Mouse (Mus musculus) layer of hippocampus, postnatal 14 days (tissue): ENCODE results near the gene Hoga1. TPM values are rescaled to one million over a fixed set of nuclear protein-coding genes. Genes with fewer than 3 reads are reported as not detected.

Source experiments
- DNase-seq, 2 experiments: peaks; one replicate each; pipeline ENCODE4 v3.0.0; 2021 to 2022; ENCODE audit warnings: low spot score in 2 of 2, mixed read lengths in 1 of 2
- total RNA-seq, 2 experiments: library from RNA; stranded (reverse); gene quantifications; 2 replicates each; pipeline ENCODE4 v1.2.3; 2021

The Hoga1 gene
- total RNA-seq, 2 experiments from 2014 or later = 7.3 to 9.8 TPM

- no peak for DNase-seq
These were observed 73.2 kb downstream of the Hoga1 start for GRCm38 (mm10) chr19:42118596-42118995.

DNA sequence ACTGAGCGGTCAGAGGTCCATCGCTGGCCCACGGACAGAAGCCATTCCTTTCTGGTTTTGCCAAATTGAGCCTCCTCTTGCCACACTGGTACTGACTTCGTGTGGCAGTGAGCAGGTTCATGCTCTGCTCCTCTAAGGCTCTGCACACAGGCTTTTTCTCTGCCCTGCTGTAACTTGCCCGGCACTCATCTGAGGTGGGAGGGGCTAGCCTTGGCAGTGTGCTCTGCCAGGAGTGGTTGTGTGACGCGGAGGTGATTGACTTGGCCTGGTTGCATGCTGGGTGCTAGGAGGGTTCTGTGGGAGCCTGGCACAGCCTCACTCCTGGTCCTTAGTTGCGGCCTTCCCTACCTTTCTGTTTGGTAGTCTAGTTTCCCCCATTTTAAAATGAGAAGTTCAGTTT lies 75.0 kb downstream of the Hoga1 start:
- no peak for DNase-seq

Other genes starting within 250 kb of the Hoga1 start
- 1 to 10 TPM; 3.5 to 4.1 TPM for gene Arhgap19, start 243.6 kb upstream of the Hoga1 start, total RNA-seq
- gene Frat1, start 215.6 kb upstream of the Hoga1 start, total RNA-seq = 10 to 100 TPM; 19.7 to 20.6 TPM
- gene Frat2, start 197.5 kb upstream of the Hoga1 start, total RNA-seq = 10 to 100 TPM; 18.2 to 20.9 TPM
- gene Rrp12, start 149.4 kb upstream of the Hoga1 start, total RNA-seq = 10 to 100 TPM; 33.4 to 34.0 TPM
- gene Pgam1, start 133.7 kb upstream of the Hoga1 start, total RNA-seq = 100 to 1,000 TPM; 569 to 570 TPM
- gene Exosc1, start 112.2 kb upstream of the Hoga1 start, total RNA-seq = 10 to 100 TPM; 26.1 to 26.7 TPM
- gene Zdhhc16, start 112.1 kb upstream of the Hoga1 start, total RNA-seq = 10 to 100 TPM; 53.1 to 56.1 TPM
- gene Mms19, start 64.5 kb upstream of the Hoga1 start, total RNA-seq = 10 to 100 TPM; 29.2 to 37.6 TPM
- gene Ubtd1, start 63.8 kb upstream of the Hoga1 start, total RNA-seq = 10 to 100 TPM; 15.6 to 17.0 TPM
- gene Ankrd2, start 9.6 kb upstream of the Hoga1 start, total RNA-seq = under 1 TPM; 0.30 to 0.45 TPM
- 1 to 10 TPM; 1.3 to 1.5 TPM for gene 4933411K16Rik, start 6.6 kb downstream of the Hoga1 start, total RNA-seq
- gene Morn4, start 40.7 kb downstream of the Hoga1 start, total RNA-seq = 10 to 100 TPM; 60.5 to 64.9 TPM
- 10 to 100 TPM; 54.0 to 54.7 TPM for gene Pi4k2a, start 44.9 kb downstream of the Hoga1 start, total RNA-seq
- gene Avpi1, start 83.4 kb downstream of the Hoga1 start, total RNA-seq = 10 to 100 TPM; 18.6 to 19.2 TPM
- 1 to 10 TPM; 9.2 TPM for gene Marveld1, start 101.8 kb downstream of the Hoga1 start, total RNA-seq
- 10 to 100 TPM; 95.0 to 99.2 TPM for gene Zfyve27, start 118.3 kb downstream of the Hoga1 start, total RNA-seq
- gene Sfrp5, start 156.6 kb downstream of the Hoga1 start, total RNA-seq = 1 to 10 TPM in 1 of 2 experiments, under 1 TPM in 1; 0.26 to 1.7 TPM
- 10 to 100 TPM; 82.6 to 85.8 TPM for gene Golga7b, start 202.0 kb downstream of the Hoga1 start, total RNA-seq